Mouse (Mus musculus) neural tube, embryonic 13.5 days (tissue): Measurements from ENCODE around the gene Stx11. TPM values are rescaled to one million over a fixed set of nuclear protein-coding genes. Genes with fewer than 3 reads are reported as not detected.
"Not testable (repeated sequence)": the region's sequence is repeated elsewhere in the genome, so short reads cannot be mapped to it uniquely, and the experiment has no call there.

Experiments used
- ATAC-seq: fragments of 200-750 bp; cut with Nextera tagmentation; 2 replicates; pipeline ENCODE4 v1.8.0; 2017; ENCODE audit warnings: low read depth, mild to moderate bottlenecking, moderate TSS enrichment, moderate library complexity
- H3K27ac ChIP-seq: fragments of 300-500 bp; sonication (generic); replicated peaks from 2 replicates; pipeline ENCODE4 v1.5.1; 2015; ENCODE audit warnings: moderate library complexity, mild to moderate bottlenecking, inconsistent platforms
- H3K27me3 ChIP-seq: fragments of 300-500 bp; sonication (generic); 2 replicates; pipeline ENCODE4 v1.6.1; 2015; ENCODE audit warnings: mild to moderate bottlenecking, inconsistent platforms
- H3K36me3 ChIP-seq: fragments of 300-500 bp; sonication (generic); 2 replicates; pipeline ENCODE4 v1.6.1; 2015; ENCODE audit warnings: mild to moderate bottlenecking, inconsistent platforms
- H3K4me1 ChIP-seq: fragments of 300-500 bp; sonication (generic); replicated peaks from 2 replicates; pipeline ENCODE4 v1.6.1; 2015; ENCODE audit warnings: inconsistent platforms
- H3K4me2 ChIP-seq: fragments of 300-500 bp; sonication (generic); 2 replicates; pipeline ENCODE4 v1.6.1; 2015; ENCODE audit warnings: inconsistent platforms, mild to moderate bottlenecking, moderate library complexity
- H3K4me3 ChIP-seq: fragments of 300-500 bp; sonication (generic); 2 replicates; pipeline ENCODE4 v1.5.1; 2015; ENCODE audit warnings: mild to moderate bottlenecking, inconsistent platforms
- H3K9ac ChIP-seq: fragments of 300-500 bp; sonication (generic); 2 replicates; pipeline ENCODE4 v1.6.1; 2015; ENCODE audit warnings: moderate library complexity, mild to moderate bottlenecking, inconsistent platforms
- H3K9me3 ChIP-seq: fragments of 300-500 bp; sonication (generic); 2 replicates; pipeline ENCODE4 v1.6.1; 2016; ENCODE audit warnings: inconsistent platforms
- WGBS: fragments of 180-500 bp; shearing (Covaris S2); methylation state at CpG from one replicate; pipeline ENCODE4 v1.1.7; 2015; 5-methylcytosine and 5-hydroxymethylcytosine counted together
- polyA plus RNA-seq: library from polyadenylated mRNA; unstranded; fragments of >200 nt; fragmentation: Nextera tagmentation; extraction: Ambion mirVana; gene quantifications from 2 replicates; pipeline ENCODE4 v1.2.1, GENCODE M21; 2015

Gene Stx11
- polyA plus RNA-seq, 1 experiment from 2014 or later: 4.4 TPM

- ATAC-seq: no peak
- Histone ChIP-seq H3K4me2 (no peak overlapping the region), H3K9me3 (no peaks in the 10 kb centered on the region), H3K4me3 (no peak overlapping the region), H3K4me1 (no peaks in the 10 kb centered on the region), H3K9ac (no peak overlapping the region), H3K27ac (no peak overlapping the region), H3K27me3 (no peaks in the 10 kb centered on the region), H3K36me3 (no peaks in the 10 kb centered on the region)
- WGBS: 76% methylated on average over 7 of the region's 7 CpGs
Measured at GRCm38 (mm10) chr10:12981071-12981470, 17.0 kb upstream of the Stx11 start.

- 80% methylated on average over 9 of the region's 9 CpGs for WGBS
- no peaks in the 10 kb centered on the region for H3K27me3 ChIP-seq
- H3K4me3 ChIP-seq: no peak overlapping the region
- H3K4me1 ChIP-seq: no peaks in the 10 kb centered on the region
- no peak overlapping the region for H3K27ac ChIP-seq
- ATAC-seq: no peak
- no peaks in the 10 kb centered on the region for H3K36me3 ChIP-seq
- no peaks in the 10 kb centered on the region for H3K9me3 ChIP-seq
- no peak overlapping the region for H3K9ac ChIP-seq
- H3K4me2 ChIP-seq: no peak overlapping the region
Measured at GRCm38 (mm10) chr10:12977787-12978212, 13.7 kb upstream of the Stx11 start.

- 90% methylated on average over 7 of the region's 7 CpGs for WGBS
Measured at GRCm38 (mm10) chr10:12976552-12976951, 12.5 kb upstream of the Stx11 start.

GRCm38 (mm10) chr10:12975957-12976356, 11.9 kb upstream of the Stx11 start:
- Histone ChIP-seq H3K27ac (no peak overlapping the region), H3K27me3 (no peaks in the 10 kb centered on the region), H3K4me2 (no peak overlapping the region), H3K9me3 (no peaks in the 10 kb centered on the region), H3K4me3 (no peak overlapping the region), H3K36me3 (no peaks in the 10 kb centered on the region), H3K4me1 (no peaks in the 10 kb centered on the region), H3K9ac (no peak overlapping the region)
- no peak for ATAC-seq
- 91% methylated on average over 7 of the region's 7 CpGs for WGBS

More at GRCm38 (mm10) chr10:12976552-12976951, 12.5 kb upstream of the Stx11 start:
- Histone ChIP-seq H3K4me1 (no peaks in the 10 kb centered on the region), H3K4me2 (no peak overlapping the region), H3K9ac (no peak overlapping the region), H3K9me3 (no peaks in the 10 kb centered on the region), H3K27ac (no peak overlapping the region), H3K27me3 (no peaks in the 10 kb centered on the region), H3K4me3 (no peak overlapping the region), H3K36me3 (no peaks in the 10 kb centered on the region)
- ATAC-seq: no peak

GRCm38 (mm10) chr10:12975461-12975860, 11.4 kb upstream of the Stx11 start:
- ATAC-seq: no peak
- H3K27me3 ChIP-seq: no peaks in the 10 kb centered on the region
- no peaks in the 10 kb centered on the region for H3K9me3 ChIP-seq
- 90% methylated on average over 3 of the region's 3 CpGs for WGBS
- H3K4me1 ChIP-seq: no peaks in the 10 kb centered on the region
- H3K4me3 ChIP-seq: no peak overlapping the region
- no peak overlapping the region for H3K27ac ChIP-seq
- H3K9ac ChIP-seq: no peak overlapping the region
- no peaks in the 10 kb centered on the region for H3K36me3 ChIP-seq
- no peak overlapping the region for H3K4me2 ChIP-seq

- Histone ChIP-seq H3K4me3 (no peak overlapping the region), H3K27ac (no peak overlapping the region), H3K4me2 (no peak overlapping the region), H3K9me3 (no peaks in the 10 kb centered on the region), H3K27me3 (no peaks in the 10 kb centered on the region), H3K9ac (no peak overlapping the region), H3K36me3 (no peaks in the 10 kb centered on the region), H3K4me1 (no peaks in the 10 kb centered on the region)
- ATAC-seq: no peak
- 93% methylated on average over 6 of the region's 6 CpGs for WGBS
Measured at GRCm38 (mm10) chr10:12974572-12974971, 10.5 kb upstream of the Stx11 start.

GRCm38 (mm10) chr10:12965669-12966180, 1.6 kb upstream of the Stx11 start:
- no peak overlapping the region for H3K4me2 ChIP-seq
- 84% methylated on average over 5 of the region's 5 CpGs for WGBS
- no peaks in the 10 kb centered on the region for H3K36me3 ChIP-seq
- peaks cover 14% of the 10 kb centered on the region for H3K4me1 ChIP-seq
- H3K4me3 ChIP-seq: no peak overlapping the region
- H3K9me3 ChIP-seq: no peaks in the 10 kb centered on the region
- H3K9ac ChIP-seq: no peak overlapping the region
- H3K27me3 ChIP-seq: peaks cover 8% of the 10 kb centered on the region
- no peak for ATAC-seq
- no peak overlapping the region for H3K27ac ChIP-seq

- Histone ChIP-seq H3K36me3 (no peaks in the 10 kb centered on the region), H3K4me2 (peak overlapping the region; percentile 95), H3K27ac (no peak overlapping the region), H3K9me3 (no peaks in the 10 kb centered on the region), H3K9ac (peak overlapping the region; percentile 70), H3K4me1 (peaks cover 14% of the 10 kb centered on the region), H3K27me3 (peaks cover 8% of the 10 kb centered on the region), H3K4me3 (peak overlapping the region; percentile 74)
- 7% methylated on average over 29 of the region's 29 CpGs for WGBS
- ATAC-seq: no peak; the same call in 1 of the 2 replicates
Measured at GRCm38 (mm10) chr10:12963362-12964147, 543 bp downstream of the Stx11 start.

- Histone ChIP-seq H3K4me1 (peaks cover 14% of the 10 kb centered on the region), H3K27ac (no peak overlapping the region), H3K9me3 (no peaks in the 10 kb centered on the region), H3K4me3 (no peak overlapping the region), H3K27me3 (peaks cover 8% of the 10 kb centered on the region), H3K36me3 (no peaks in the 10 kb centered on the region), H3K9ac (no peak overlapping the region), H3K4me2 (no peak overlapping the region)
- no peak for ATAC-seq
Measured at GRCm38 (mm10) chr10:12962238-12962637, 1.9 kb downstream of the Stx11 start.

GRCm38 (mm10) chr10:12961546-12961945, 2.6 kb downstream of the Stx11 start:
- peaks cover 14% of the 10 kb centered on the region for H3K4me1 ChIP-seq
- H3K9ac ChIP-seq: no peak overlapping the region
- ATAC-seq: no peak
- H3K4me2 ChIP-seq: no peak overlapping the region
- H3K36me3 ChIP-seq: no peaks in the 10 kb centered on the region
- H3K27ac ChIP-seq: no peak overlapping the region
- H3K9me3 ChIP-seq: no peaks in the 10 kb centered on the region
- H3K4me3 ChIP-seq: no peak overlapping the region
- 87% methylated on average over 8 of the region's 8 CpGs for WGBS
- peaks cover 8% of the 10 kb centered on the region for H3K27me3 ChIP-seq

- no peaks in the 10 kb centered on the region for H3K4me1 ChIP-seq
Measured at GRCm38 (mm10) chr10:12957271-12957670, 6.8 kb downstream of the Stx11 start.

GRCm38 (mm10) chr10:12955831-12956230, 8.3 kb downstream of the Stx11 start:
- Histone ChIP-seq H3K27me3 (no peaks in the 10 kb centered on the region), H3K36me3 (no peaks in the 10 kb centered on the region), H3K4me3 (no peak overlapping the region), H3K4me2 (no peak overlapping the region), H3K9ac (no peak overlapping the region), H3K4me1 (no peaks in the 10 kb centered on the region), H3K27ac (no peak overlapping the region), H3K9me3 (no peaks in the 10 kb centered on the region)
- WGBS: 44% methylated on average over 1 of the region's 1 CpGs
- no peak for ATAC-seq

More at GRCm38 (mm10) chr10:12957271-12957670, 6.8 kb downstream of the Stx11 start:
- Histone ChIP-seq H3K4me3 (no peak overlapping the region), H3K36me3 (no peaks in the 10 kb centered on the region), H3K27ac (no peak overlapping the region), H3K9me3 (no peaks in the 10 kb centered on the region), H3K9ac (no peak overlapping the region), H3K4me2 (no peak overlapping the region), H3K27me3 (peaks cover 3% of the 10 kb centered on the region; the same call in 1 of the 2 replicates)
- WGBS: 87% methylated on average over 4 of the region's 4 CpGs
- ATAC-seq: no peak

- H3K4me3 ChIP-seq, H3K4me1 ChIP-seq, H3K27ac ChIP-seq, H3K36me3 ChIP-seq, H3K9me3 ChIP-seq, H3K27me3 ChIP-seq, ATAC-seq, H3K9ac ChIP-seq, H3K4me2 ChIP-seq: not testable (repeated sequence)
- WGBS: 61% methylated on average over 4 of the region's 4 CpGs
Measured at GRCm38 (mm10) chr10:12951358-12951757, 12.7 kb downstream of the Stx11 start.
